ENCODE assay signal across 18 mouse cellular contexts in the genomic region with DNA sequence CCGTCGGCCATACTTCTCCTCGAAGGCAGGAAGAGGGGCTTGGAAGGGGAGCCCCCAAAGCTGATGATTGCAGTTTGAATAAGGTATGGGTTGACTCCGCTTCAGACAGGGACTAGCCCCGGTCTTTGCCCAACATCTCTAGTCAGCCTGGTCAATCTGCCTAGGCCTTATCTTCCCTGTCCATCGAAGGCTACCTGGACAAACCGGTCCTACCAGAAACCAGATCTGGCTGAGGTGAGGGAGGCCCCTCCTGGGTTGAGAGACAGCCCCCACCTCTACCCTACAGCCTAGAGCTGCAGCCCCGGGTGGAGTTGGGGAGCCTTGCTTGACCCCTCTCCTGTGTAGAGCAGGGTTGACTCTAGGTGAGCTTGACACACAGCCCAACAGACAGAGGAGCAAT. TPM values are rescaled to one million over a fixed set of nuclear protein-coding genes. Genes with fewer than 3 reads are reported as not detected.
DNase-seq lines count a peak whose midpoint lies in the region; ATAC-seq and TF ChIP-seq lines count a peak whose summit lies in the region.
"Had no signal": no experiment of that assay in that cellular context is flagged by ENCODE, and none has a peak within 500 bp of the region (broad histone marks: within the 10 kb centered on the region; RNA-seq: fewer than 3 reads in every experiment).

No protein-coding gene starts in this region.

- peak; percentile 75 for ATAC-seq in stomach, embryonic 15.5 days (ENCODE audit: insufficient read depth, low FRiP score, low read depth)
- ATAC-seq in liver, postnatal 0 days, result no peak

- H3K9me3 ChIP-seq in embryonic facial prominence, embryonic 10.5 days, result no peaks in the 10 kb centered on the region
- no peaks in the 10 kb centered on the region for H3K9me3 ChIP-seq in stomach, embryonic 15.5 days
- no peaks in the 10 kb centered on the region for H3K9me3 ChIP-seq in liver, postnatal 0 days (ENCODE audit: low read length)
- H3K9me3 ChIP-seq: embryonic facial prominence, embryonic 12.5 days; heart, embryonic 15.5 days; limb, embryonic 10.5 days; liver, embryonic 15.5 days; midbrain, embryonic 12.5 days had no signal

- H3K9ac ChIP-seq in stomach, embryonic 15.5 days, result no peak overlapping the region
- no peak overlapping the region for H3K9ac ChIP-seq in liver, postnatal 0 days (replicated peaks)
- H3K9ac ChIP-seq: embryonic facial prominence, embryonic 12.5 days; heart, embryonic 15.5 days; hindbrain, embryonic 14.5 days; liver, embryonic 15.5 days; midbrain, embryonic 12.5 days had no signal

- no peak overlapping the region for H3K27ac ChIP-seq in embryonic facial prominence, embryonic 10.5 days (replicated peaks)
- H3K27ac ChIP-seq in stomach, embryonic 15.5 days, result no peak overlapping the region
- no peak overlapping the region for H3K27ac ChIP-seq in liver, postnatal 0 days (ENCODE audit: low read depth)
- H3K27ac ChIP-seq: embryonic facial prominence, embryonic 12.5 days; heart, embryonic 15.5 days; hindbrain, embryonic 14.5 days; limb, embryonic 10.5 days; liver, embryonic 15.5 days; midbrain, embryonic 12.5 days had no signal

- no peaks in the 10 kb centered on the region for H3K36me3 ChIP-seq in embryonic facial prominence, embryonic 10.5 days (replicated peaks)
- no peaks in the 10 kb centered on the region for H3K36me3 ChIP-seq in stomach, embryonic 15.5 days
- no peaks in the 10 kb centered on the region for H3K36me3 ChIP-seq in liver, postnatal 0 days (replicated peaks; ENCODE audit: insufficient read depth, low read length)
- H3K36me3 ChIP-seq: embryonic facial prominence, embryonic 12.5 days; heart, embryonic 15.5 days; limb, embryonic 10.5 days; liver, embryonic 15.5 days; midbrain, embryonic 12.5 days had no signal

- no peak for TF ChIP-seq CTCF in liver, postnatal 0 days (IDR thresholded peaks at IDR 0.05; ENCODE audit: low read depth)

- peaks cover 88% of the 10 kb centered on the region for H3K27me3 ChIP-seq in embryonic facial prominence, embryonic 10.5 days (replicated peaks; ENCODE audit: low read depth, poor library complexity, severe bottlenecking)
- 0 out of 2 replicates have a peak, but pooled peaks cover 4% of the 10 kb centered on the region for H3K27me3 ChIP-seq in stomach, embryonic 15.5 days (replicated peaks)
- peaks cover 33% of the 10 kb centered on the region for H3K27me3 ChIP-seq in liver, postnatal 0 days (ENCODE audit: insufficient read depth, low read length)

- peak; percentile 34 for DNase-seq in embryonic facial prominence, embryonic 10.5 days (ENCODE audit: low spot score)
- DNase-seq in kidney, adult 11 months, result peak; percentile 58
- peak; percentile 42 for DNase-seq in kidney, postnatal 14 days
- no peak for DNase-seq in liver, postnatal 0 days
- no peak for DNase-seq in gastrocnemius, adult 8-10 months (ENCODE audit: low spot score in 2 of 2)
- DNase-seq in left cerebral cortex, adult 18-20 months (ENCODE audit: low spot score in 2 of 2), result no peak
- DNase-seq: adrenal gland, postnatal 36 days; cerebellum, postnatal 14 days; right cerebral cortex, postnatal 4 days; thymus, postnatal 25 days had no signal

- TF ChIP-seq EP300 in liver, postnatal 0 days (IDR thresholded peaks at IDR 0.05; ENCODE audit: low read depth), result no peak

- no peak overlapping the region for H3K4me3 ChIP-seq in embryonic facial prominence, embryonic 10.5 days
- no peak overlapping the region for H3K4me3 ChIP-seq in stomach, embryonic 15.5 days (replicated peaks)
- no peak overlapping the region for H3K4me3 ChIP-seq in liver, postnatal 0 days (ENCODE audit: low read depth, low read length)
- H3K4me3 ChIP-seq: embryonic facial prominence, embryonic 12.5 days; heart, embryonic 15.5 days; limb, embryonic 10.5 days; liver, embryonic 15.5 days; midbrain, embryonic 12.5 days had no signal

- 69% methylated on average over 8 of the region's 8 CpGs for WGBS in embryonic facial prominence, embryonic 10.5 days
- 59% methylated on average over 8 of the region's 8 CpGs for WGBS in stomach, embryonic 15.5 days
- 56% methylated on average over 8 of the region's 8 CpGs for WGBS in liver, postnatal 0 days (ENCODE audit: insufficient replicate concordance)

- peaks cover 33% of the 10 kb centered on the region for H3K4me1 ChIP-seq in embryonic facial prominence, embryonic 10.5 days
- peaks cover 15% of the 10 kb centered on the region for H3K4me1 ChIP-seq in stomach, embryonic 15.5 days
- peaks cover 3% of the 10 kb centered on the region; the same call in 1 of the 2 replicates for H3K4me1 ChIP-seq in liver, postnatal 0 days (ENCODE audit: insufficient read depth)

- H3K4me2 ChIP-seq in stomach, embryonic 15.5 days, result no peak overlapping the region
- H3K4me2 ChIP-seq in liver, postnatal 0 days (ENCODE audit: low read depth, low read length), result no peak overlapping the region
- H3K4me2 ChIP-seq: embryonic facial prominence, embryonic 12.5 days; heart, embryonic 15.5 days; hindbrain, embryonic 14.5 days; liver, embryonic 15.5 days; midbrain, embryonic 12.5 days had no signal

RNA-seq across cellular contexts. Expression of gene Dnajb8, which starts 11.9 kb away (rescaled TPM):
- not detected in 2 replicates for polyA plus RNA-seq in embryonic facial prominence, embryonic 10.5 days (2016; fragmentation: Nextera tagmentation; extraction: Ambion mirVana)
- polyA plus RNA-seq in stomach, embryonic 15.5 days (2015; fragmentation: Nextera tagmentation; extraction: Ambion mirVana), result not detected in 2 replicates
- not detected in 2 replicates for polyA plus RNA-seq in liver, postnatal 0 days (2015; fragmentation: Nextera tagmentation; extraction: Ambion mirVana)
- not detected for total RNA-seq in gastrocnemius, adult 8-10 months (2022)
- not detected for total RNA-seq in left cerebral cortex, adult 18-20 months (2021)
- total RNA-seq: adrenal gland, postnatal 36 days; layer of hippocampus, postnatal 14 days had no signal
- polyA plus RNA-seq: embryonic facial prominence, embryonic 12.5 days; heart, embryonic 15.5 days; hindbrain, embryonic 14.5 days; limb, embryonic 10.5 days; liver, embryonic 15.5 days; midbrain, embryonic 12.5 days had no signal

RNA-seq across cellular contexts. Expression of gene Gata2, which starts 40.3 kb away (rescaled TPM):
- 34.6 and 35.9 TPM in 2 replicates for polyA plus RNA-seq in embryonic facial prominence, embryonic 10.5 days (2016; fragmentation: Nextera tagmentation; extraction: Ambion mirVana)
- 7.0 and 12.0 TPM in 2 replicates for polyA plus RNA-seq in stomach, embryonic 15.5 days (2015; fragmentation: Nextera tagmentation; extraction: Ambion mirVana)
- polyA plus RNA-seq in liver, postnatal 0 days (2015; fragmentation: Nextera tagmentation; extraction: Ambion mirVana), result 4.1 and 4.4 TPM in 2 replicates
- 1 to 10 TPM; 3.0 to 6.0 (median 4.1) TPM for total RNA-seq in gastrocnemius, adult 8-10 months (2022)
- 1 to 10 TPM; 6.1 to 6.8 TPM for total RNA-seq in left cerebral cortex, adult 18-20 months (2021)

Comparison
In these comparisons a context has a peak if more than half of its experiments do, and no peak if none do; other contexts are left out.
1. DNase-seq: peak in embryonic facial prominence, embryonic 10.5 days (single experiment), kidney, adult 11 months (single experiment) and kidney, postnatal 14 days (single experiment); none in liver, postnatal 0 days (single experiment), gastrocnemius, adult 8-10 months (0 of 2) and left cerebral cortex, adult 18-20 months (0 of 2).